In genomic region chr9:32149836-32150642, GRCm38 (mm10) we compare ENCODE assay signal across 17 mouse cellular contexts. TPM values are rescaled to one million over a fixed set of nuclear protein-coding genes. Genes with fewer than 3 reads are reported as not detected.
DNase-seq lines count a peak whose midpoint lies in the region; ATAC-seq lines count a peak whose summit lies in the region.
"Had no signal": no experiment of that assay in that cellular context is flagged by ENCODE, and none has a peak within 500 bp of the region (broad histone marks: within the 10 kb centered on the region; RNA-seq: fewer than 3 reads in every experiment).

No protein-coding gene starts in this region.

- no peak overlapping the region for H3K4me3 ChIP-seq in liver, embryonic 12.5 days
- no peak overlapping the region for H3K4me3 ChIP-seq in midbrain, embryonic 13.5 days (replicated peaks)
- H3K4me3 ChIP-seq: embryonic facial prominence, embryonic 12.5 days; forebrain, embryonic 10.5 days; hindbrain, embryonic 15.5 days; lung, embryonic 15.5 days had no signal

- ATAC-seq in liver, embryonic 12.5 days, result peak; percentile 40; the same call in 1 of the 2 replicates
- no peak for ATAC-seq in midbrain, embryonic 13.5 days

- H3K4me1 ChIP-seq in liver, embryonic 12.5 days, result peaks cover 10% of the 10 kb centered on the region
- peaks cover 10% of the 10 kb centered on the region; the same call in 1 of the 2 replicates for H3K4me1 ChIP-seq in midbrain, embryonic 13.5 days (replicated peaks)
- H3K4me1 ChIP-seq: forebrain, embryonic 10.5 days had no signal

- no peaks in the 10 kb centered on the region for H3K9me3 ChIP-seq in liver, embryonic 12.5 days (replicated peaks)
- no peaks in the 10 kb centered on the region for H3K9me3 ChIP-seq in midbrain, embryonic 13.5 days
- H3K9me3 ChIP-seq: embryonic facial prominence, embryonic 12.5 days; forebrain, embryonic 10.5 days; hindbrain, embryonic 15.5 days; lung, embryonic 15.5 days had no signal

- no peak overlapping the region for H3K9ac ChIP-seq in liver, embryonic 12.5 days
- no peak overlapping the region for H3K9ac ChIP-seq in midbrain, embryonic 13.5 days (replicated peaks)
- H3K9ac ChIP-seq: embryonic facial prominence, embryonic 12.5 days; hindbrain, embryonic 15.5 days; lung, embryonic 15.5 days had no signal

- peak overlapping the region; percentile 10; the same call in 1 of the 2 replicates for H3K4me2 ChIP-seq in liver, embryonic 12.5 days
- no peak overlapping the region for H3K4me2 ChIP-seq in midbrain, embryonic 13.5 days (replicated peaks)
- H3K4me2 ChIP-seq: embryonic facial prominence, embryonic 12.5 days; heart, embryonic 11.5 days; hindbrain, embryonic 15.5 days; lung, embryonic 15.5 days had no signal

- DNase-seq in 416B (ENCODE audit: low read depth) (peak; percentile 8), NIH3T3 (ENCODE audit: low read depth) (peak; percentile 7)
- peak; percentile 42 for DNase-seq in naive thymus-derived CD4-positive, alpha-beta T cell, adult 2 months (ENCODE audit: low read depth)
- DNase-seq in embryo, embryonic 10.5 days (ENCODE audit: low spot score), result no peak
- DNase-seq in left cerebral cortex, postnatal 10 days (ENCODE audit: extremely low spot score in 1 of 2, low spot score in 2 of 2), result no peak
- DNase-seq in layer of hippocampus, postnatal 10 days (ENCODE audit: low spot score in 2 of 2), result no peak
- DNase-seq: cerebellum, adult 8-10 months; kidney, adult 9 months; midbrain, embryonic 14.5 days; right cerebral cortex, adult 18-20 months had no signal

- no peaks in the 10 kb centered on the region for H3K27me3 ChIP-seq in liver, embryonic 12.5 days (replicated peaks)
- H3K27me3 ChIP-seq in midbrain, embryonic 13.5 days, result no peaks in the 10 kb centered on the region
- H3K27me3 ChIP-seq: embryonic facial prominence, embryonic 12.5 days; hindbrain, embryonic 15.5 days; lung, embryonic 15.5 days had no signal

- intact Hi-C loops in left cerebral cortex, postnatal 10 days (cut with DNase I), result loop anchor here (10.0 kb wide), 2 partner anchors 115 to 205 kb away; no protein-coding TSS in a partner anchor

- 34% methylated on average over 11 of the region's 11 CpGs for WGBS in liver, embryonic 12.5 days (ENCODE audit: insufficient replicate concordance)
- WGBS in midbrain, embryonic 13.5 days, result 96% methylated on average over 11 of the region's 11 CpGs

- H3K27ac ChIP-seq in liver, embryonic 12.5 days, result no peak overlapping the region
- no peak overlapping the region for H3K27ac ChIP-seq in midbrain, embryonic 13.5 days
- H3K27ac ChIP-seq: embryonic facial prominence, embryonic 12.5 days; forebrain, embryonic 10.5 days; hindbrain, embryonic 15.5 days; lung, embryonic 15.5 days had no signal

- no peaks in the 10 kb centered on the region for H3K36me3 ChIP-seq in liver, embryonic 12.5 days
- 0 out of 2 replicates have a peak, but pooled peaks cover 2% of the 10 kb centered on the region for H3K36me3 ChIP-seq in midbrain, embryonic 13.5 days
- H3K36me3 ChIP-seq: embryonic facial prominence, embryonic 12.5 days; hindbrain, embryonic 15.5 days; lung, embryonic 15.5 days had no signal

RNA-seq across cellular contexts. Expression of gene Arhgap32, which starts 34.1 kb away (rescaled TPM):
- 0.56 and 0.80 TPM in 2 replicates for polyA plus RNA-seq in liver, embryonic 12.5 days (2016; fragmentation: Nextera tagmentation; extraction: Ambion mirVana)
- polyA plus RNA-seq in midbrain, embryonic 13.5 days (2015; fragmentation: Nextera tagmentation; extraction: Ambion mirVana), result 8.7 and 10.8 TPM in 2 replicates
- total RNA-seq in left cerebral cortex, postnatal 10 days (2021), result 100 to 1,000 TPM; 277 to 288 TPM
- 100 to 1,000 TPM; 183 to 196 TPM for total RNA-seq in layer of hippocampus, postnatal 10 days (2021)

Comparison
In these comparisons a context has a peak if more than half of its experiments do, and no peak if none do; other contexts are left out.
1. DNase-seq: peak in 416B (single experiment), NIH3T3 (single experiment) and naive thymus-derived CD4-positive, alpha-beta T cell, adult 2 months (single experiment); none in embryo, embryonic 10.5 days (single experiment), left cerebral cortex, postnatal 10 days (0 of 2) and layer of hippocampus, postnatal 10 days (0 of 2).